Mouse (Mus musculus): ENCODE measurements around the gene Fcgr3. TPM values are rescaled to one million over a fixed set of nuclear protein-coding genes. Genes with fewer than 3 reads are reported as not detected.

Gene Fcgr3
- total RNA-seq, 2 experiments from 2014 or later: 4.2 to 4.6 TPM

DNA sequence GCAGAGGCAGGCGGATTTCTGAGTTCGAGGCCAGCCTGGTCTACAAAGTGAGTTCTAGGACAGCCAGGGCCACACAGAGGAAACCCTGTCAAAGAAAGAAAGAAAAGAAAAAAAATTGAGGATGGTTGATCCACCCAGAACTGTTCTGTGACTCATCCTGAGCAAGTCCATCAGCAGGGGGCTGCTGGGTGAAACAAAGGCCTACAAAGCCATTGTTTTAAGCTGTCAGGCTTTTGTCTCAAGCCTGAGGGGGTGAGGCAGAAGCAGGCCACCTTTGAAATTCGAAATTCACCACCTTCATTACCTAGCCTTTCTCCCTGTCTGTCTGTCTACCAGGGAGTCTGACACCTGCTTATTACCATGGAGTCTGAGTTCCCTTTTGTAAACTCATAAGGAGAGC, 18.2 kb downstream of the Fcgr3 start:
- no peak for DNase-seq

DNA sequence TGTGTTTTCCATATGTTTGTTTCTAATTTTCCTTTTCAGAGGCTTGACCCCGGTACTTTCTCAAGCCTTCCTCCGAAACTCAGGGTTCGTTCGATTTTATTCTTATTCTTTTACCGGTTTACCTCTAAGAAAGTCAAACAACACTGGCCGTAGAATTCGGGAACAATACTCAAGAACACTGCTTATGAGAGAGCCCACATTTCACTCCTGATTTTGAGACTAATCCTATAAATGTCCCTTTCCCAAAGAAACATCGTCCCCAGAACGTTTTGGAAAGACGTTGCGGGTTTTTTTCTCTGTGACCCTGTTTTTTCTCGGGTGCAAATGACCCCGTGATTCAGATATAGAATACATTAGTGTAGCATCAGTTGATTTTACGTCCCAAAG, 19.7 kb downstream of the Fcgr3 start:
- no peak for DNase-seq

DNA sequence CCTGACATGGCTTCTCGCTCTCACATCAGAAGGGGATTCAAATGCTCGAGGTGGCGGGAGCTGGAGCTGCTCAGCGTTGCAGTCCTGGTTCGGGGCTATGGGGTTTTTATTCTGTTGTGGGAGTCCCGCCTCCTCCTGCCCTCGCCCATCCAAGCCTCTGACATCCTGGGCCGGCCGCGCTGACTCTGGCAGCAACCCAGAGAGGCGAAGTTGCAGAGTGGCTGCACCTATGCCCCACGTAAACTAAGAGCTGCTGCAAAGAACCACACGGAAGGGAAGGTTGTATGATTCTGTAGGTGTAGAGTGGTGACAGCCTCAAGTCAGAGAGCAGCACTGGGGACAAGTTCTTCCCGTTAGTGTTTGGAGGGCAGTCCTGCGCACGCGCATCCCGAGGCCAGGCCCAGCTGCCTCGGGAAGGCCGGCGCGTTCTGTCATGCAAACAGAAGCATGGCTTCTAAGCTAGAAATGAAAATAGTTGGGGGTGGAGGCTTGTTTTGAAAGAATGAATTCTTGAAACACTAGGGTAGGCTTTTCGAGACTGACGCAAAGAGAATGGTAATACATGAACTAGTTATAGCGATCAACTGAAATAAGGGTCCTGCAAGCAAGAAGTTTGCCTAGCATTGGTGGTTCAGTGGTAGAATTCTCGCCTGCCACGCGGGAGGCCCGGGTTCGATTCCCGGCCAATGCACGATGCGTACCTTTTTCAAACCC, 20.2 kb downstream of the Fcgr3 start:
- DNase-seq: peak; percentile 90

DNA sequence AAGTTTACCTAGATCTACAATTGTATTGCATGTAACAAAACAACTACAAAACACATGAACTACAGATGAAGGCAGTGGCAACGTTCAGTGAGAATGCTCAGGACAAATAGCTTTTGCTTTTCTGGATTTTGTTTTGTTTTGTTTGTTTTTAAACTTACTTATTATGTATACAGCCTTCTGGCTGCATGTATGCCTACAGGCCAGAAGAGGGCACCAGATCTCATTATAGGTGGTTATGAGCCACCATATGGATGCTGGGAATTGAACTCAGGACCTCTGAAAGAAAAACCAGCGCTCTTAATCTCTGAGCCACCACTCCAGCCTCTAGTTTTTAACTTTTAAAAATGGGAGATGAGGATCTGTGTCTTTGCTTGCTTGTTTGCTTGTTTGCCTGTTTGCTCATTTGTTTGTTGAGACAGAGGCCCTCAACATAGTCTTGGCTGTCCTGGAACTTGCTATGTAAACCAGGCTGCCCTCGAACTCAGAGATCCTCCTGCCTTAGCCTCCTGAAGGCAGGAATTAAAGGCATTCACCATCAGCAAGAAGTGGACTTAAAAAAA, 21.1 kb downstream of the Fcgr3 start:
- DNase-seq: no peak

DNA sequence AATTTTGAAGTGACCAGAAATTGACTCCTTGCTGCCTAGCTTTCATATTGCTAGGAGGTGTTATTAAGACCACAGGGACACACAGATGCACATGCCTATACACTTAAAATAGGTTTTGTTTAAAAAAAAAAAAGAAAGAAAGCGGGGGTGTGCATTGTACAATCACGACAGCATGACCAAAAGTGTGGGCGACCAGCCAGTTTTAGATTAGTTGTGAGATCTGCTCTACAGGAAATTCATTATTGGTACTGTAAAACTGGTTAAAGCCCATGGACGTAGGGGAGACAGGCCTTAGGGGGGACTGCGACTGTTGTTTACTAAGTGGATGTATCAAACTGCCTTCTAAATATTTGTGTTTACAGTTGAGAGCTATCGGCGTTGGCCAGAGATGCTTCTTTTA, 24.9 kb downstream of the Fcgr3 start:
- DNase-seq: no peak

DNA sequence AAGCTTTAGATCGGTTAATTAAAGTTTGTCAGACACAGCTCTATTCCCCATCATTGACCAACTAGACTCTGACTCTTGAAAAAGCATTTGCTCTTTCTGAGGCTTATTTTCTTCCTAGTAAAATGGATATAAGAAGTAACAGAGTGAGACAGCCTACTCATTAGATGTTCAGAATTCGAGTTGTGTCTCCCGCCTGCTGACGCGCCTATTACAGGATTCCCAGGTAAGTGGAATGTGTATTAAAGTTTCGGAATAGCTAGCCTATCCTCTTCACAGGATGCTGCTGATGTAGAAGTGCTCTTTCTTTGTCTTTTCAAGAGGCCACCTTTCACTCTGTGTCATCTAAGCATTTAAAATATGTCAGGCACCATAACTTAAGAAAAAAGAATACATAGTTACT, 25.6 kb downstream of the Fcgr3 start:
- DNase-seq: no peak

DNA sequence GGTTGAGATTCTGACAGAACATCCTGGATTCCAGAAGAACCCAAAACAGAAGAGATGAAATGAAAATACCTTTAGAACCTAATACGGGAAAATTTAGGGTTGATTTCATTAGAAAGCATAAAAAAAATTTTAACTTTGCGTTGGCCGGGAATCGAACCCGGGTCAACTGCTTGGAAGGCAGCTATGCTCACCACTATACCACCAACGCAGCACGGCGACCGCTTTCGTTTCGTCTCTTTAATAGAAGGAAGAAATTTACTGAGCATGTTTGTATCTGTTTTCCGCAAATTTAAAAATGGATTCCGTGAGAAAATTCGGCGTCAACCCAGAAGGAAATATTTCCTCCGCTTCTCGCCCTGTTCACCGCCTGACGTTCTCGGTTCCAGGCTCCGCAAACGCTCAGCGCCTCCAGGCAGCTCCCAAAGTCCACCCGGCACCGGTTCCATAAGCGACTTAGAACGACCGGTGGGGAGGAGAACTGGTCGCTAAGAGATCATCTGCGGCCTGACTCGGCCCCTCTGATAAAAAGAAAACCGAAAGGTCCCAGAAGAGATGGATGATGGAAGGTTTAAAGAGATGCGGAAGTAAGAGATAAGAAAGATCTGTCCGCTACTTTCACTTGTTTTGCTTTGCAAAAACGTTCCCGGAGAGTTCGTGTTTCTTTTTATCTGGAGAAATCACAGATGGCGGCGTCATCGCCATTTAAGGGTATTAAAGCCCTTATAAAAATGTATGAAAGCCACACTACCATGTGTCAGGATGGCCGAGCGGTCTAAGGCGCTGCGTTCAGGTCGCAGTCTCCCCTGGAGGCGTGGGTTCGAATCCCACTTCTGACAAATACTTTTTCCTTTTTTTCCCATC, 26.6 kb downstream of the Fcgr3 start:
- peak; percentile 89 for DNase-seq

DNA sequence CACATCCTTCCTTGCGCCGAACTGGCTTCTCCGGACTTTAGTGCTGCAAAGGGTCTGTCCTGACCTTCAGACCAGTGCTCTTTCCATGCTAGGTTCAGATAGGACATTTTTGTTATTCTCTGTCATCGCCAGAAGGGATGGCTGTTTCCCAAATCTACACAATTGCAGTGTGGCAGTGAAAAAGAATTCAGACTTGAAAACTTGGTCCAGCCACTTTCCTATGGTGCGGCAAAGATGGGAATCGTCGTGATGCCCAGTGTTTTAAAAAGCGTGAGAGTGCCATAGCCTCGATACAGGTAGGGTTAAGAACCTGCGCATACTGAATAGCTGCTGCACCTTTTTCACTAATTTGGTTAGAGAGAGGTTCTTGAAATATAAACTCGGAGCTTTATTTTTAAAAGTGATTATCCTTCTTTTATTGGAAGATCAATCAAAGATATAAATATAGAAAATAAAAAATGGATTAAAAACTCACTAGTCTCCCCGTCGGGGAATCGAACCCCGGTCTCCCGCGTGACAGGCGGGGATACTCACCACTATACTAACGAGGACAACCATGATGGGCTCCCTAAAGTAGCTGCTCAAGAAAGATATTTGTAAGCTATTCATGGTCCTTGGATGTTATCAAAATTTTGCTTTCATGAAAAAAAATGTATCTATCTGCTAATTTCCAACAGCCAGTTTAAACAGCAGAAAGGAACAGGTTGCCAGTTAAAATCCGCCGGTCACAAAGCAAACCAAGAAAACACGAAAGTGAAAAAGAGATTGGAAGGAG, 28.0 kb downstream of the Fcgr3 start:
- DNase-seq: peak; percentile 74

DNA sequence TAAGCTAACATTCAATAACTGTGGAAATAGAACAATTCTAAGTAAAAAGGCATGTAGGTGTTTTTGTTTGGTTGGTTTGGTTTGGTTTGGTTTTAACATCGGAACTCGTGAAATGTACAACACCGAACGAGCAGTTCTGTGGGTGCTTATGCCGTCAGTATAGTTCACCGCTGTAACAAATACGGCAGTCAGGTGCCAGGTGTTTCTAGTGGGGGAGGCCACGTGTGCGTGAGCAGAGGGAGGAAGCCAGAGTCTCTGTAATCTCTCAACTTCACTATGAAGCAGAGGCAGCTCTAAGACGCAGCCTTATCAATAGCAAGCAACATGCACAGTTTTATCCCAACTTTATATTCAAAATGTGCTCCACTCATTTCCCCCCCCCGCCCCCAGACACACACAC, 29.1 kb downstream of the Fcgr3 start:
- DNase-seq: no peak

DNA sequence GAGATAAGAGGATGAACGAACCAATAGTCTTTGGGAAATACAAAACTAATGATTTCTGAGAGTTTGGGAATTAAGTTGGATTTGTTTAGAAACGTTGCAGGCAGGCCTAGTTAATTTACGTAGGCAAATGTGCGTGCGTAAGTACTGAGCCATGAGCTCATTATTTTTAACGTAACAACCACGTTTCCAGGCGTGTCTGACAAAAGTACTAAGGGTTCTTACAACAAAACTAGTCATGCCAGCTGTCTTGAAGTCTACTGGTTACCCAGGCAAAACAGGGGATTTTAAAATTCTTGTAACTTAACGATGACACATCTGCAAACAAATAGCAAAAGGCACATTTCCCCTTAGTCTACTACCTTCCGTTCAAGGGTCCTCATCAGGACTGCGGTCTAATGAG, 30.5 kb downstream of the Fcgr3 start:
- DNase-seq: no peak

DNA sequence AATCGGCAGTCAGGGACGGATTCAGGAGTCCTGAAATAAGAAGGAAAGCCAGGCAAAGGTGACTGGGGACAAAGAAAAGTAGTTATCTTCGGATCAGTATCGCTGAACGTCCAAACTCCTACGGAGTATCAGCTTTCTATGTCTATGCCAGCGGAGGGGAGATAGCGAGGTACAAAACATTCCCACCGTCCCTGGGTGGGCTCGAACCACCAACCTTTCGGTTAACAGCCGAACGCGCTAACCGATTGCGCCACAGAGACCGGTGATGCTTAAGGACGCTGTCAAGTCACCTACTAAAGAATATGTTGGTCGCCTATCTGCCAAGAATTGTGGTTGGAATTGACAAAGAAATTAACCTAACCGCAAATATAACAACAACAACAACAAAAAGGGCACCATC, 31.0 kb downstream of the Fcgr3 start:
- peak; percentile 86 for DNase-seq

DNA sequence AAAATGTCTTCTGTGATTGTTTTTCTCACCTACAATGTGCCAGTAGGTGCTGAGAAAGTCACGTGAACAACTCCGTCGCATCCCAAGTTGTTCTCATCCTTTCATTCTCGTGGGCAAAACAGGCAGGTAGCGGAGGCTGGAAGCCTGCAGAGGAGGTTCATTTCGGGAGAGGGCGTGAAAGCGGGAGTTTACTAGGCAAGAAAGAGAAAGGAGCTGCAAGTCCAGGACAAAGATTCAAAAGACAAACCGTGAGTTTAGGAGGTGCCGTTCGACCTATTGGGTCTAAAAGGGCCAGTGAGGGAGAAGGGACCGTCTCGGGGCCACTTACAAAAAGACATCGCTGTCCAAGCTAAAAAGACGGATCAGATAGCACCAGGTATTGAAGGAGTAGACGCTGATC, 31.5 kb downstream of the Fcgr3 start:
- peak; percentile 14 for DNase-seq

DNA sequence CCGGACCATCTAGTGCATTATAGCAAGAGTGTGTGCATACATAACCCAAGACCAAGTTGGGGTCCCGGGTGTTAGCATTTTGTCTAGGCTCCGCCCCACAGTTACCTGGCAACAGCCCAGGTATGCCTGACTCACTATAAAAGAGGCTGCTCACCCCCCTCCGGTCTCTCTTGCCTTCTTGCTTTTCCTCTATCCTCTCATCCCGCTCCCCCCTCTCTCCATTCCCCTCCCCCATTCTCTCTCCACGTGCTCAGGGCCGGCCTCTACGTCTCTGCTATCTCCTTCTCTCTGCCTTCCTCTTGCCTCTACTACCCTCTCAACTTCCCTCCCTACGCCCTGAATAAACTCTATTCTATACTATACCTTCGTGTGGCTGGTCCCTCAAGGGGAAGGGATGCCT, 32.0 kb downstream of the Fcgr3 start:
- DNase-seq: no peak

DNA sequence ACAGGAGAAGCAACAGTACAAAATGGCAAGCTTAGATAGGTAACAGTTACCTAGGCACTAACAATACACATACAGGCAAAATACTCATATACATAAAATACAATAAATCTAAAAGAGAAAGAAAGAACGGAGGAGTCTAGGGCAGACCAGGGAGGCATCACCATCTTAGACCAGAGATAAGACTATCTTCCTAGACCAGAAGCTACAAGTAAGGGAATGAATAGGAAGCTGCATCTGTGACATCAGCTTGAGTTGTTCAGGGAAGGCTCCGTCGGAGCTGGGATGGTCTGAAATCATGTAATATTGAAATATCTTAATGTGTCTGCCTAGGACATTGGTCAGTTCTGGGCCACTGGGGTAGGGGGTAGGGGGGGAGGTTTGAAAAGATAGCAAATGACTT, 33.0 kb downstream of the Fcgr3 start:
- DNase-seq: no peak

DNA sequence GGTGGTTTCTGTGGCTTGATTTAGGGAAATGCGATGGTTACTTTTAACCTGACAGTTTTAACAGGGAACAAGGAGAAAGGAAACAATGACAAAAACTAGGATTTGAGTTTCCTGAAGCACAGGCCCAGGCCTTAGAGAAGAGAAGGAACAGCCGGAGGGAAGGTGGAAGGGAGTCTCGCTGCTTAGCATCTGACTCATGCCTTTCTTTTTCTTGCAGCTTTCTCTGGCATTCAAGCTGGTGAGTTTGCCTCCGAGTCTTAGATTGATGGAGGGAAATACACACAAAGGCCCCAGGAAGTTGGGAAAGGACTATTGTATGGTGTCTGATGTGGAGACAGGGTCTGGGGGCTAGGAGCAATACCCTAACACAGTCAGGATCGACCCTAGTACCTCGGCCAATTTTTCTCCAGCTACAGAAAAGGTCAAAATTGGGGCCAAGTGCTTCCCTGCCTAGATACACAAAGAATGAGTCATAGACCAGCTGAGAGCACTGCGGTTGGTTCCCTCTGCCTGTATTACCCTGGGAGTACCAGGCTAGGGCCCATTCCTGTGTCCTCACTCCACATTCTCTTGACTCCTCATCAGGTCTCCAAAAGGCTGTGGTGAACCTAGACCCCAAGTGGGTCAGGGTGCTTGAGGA, 45.3 kb downstream of the Fcgr3 start:
- DNase-seq: no peak

DNA sequence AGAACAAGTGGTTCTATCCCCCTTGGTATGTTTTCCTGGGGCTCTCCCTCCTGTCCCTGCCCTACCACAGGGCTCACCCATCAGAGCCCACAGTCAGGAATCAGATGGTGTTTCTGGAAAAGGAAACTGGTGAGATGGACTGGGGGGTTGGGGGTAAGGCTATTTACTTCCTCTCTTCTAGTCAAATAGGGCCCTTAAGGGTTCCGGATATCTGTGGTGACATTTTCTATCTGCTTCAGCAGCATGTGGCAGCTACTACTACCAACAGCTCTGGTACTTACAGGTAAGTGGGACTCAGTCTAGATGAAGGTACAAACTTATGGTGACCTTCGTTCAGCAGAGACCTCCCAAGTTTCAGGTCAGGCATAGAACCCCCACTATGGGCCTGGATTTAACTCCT, 46.0 kb downstream of the Fcgr3 start, which contains the start of gene Fcgr4:
TSS of gene Fcgr4 (plus strand) at position 184 of the 400 bp plus-strand sequence.
- no peak for DNase-seq

DNA sequence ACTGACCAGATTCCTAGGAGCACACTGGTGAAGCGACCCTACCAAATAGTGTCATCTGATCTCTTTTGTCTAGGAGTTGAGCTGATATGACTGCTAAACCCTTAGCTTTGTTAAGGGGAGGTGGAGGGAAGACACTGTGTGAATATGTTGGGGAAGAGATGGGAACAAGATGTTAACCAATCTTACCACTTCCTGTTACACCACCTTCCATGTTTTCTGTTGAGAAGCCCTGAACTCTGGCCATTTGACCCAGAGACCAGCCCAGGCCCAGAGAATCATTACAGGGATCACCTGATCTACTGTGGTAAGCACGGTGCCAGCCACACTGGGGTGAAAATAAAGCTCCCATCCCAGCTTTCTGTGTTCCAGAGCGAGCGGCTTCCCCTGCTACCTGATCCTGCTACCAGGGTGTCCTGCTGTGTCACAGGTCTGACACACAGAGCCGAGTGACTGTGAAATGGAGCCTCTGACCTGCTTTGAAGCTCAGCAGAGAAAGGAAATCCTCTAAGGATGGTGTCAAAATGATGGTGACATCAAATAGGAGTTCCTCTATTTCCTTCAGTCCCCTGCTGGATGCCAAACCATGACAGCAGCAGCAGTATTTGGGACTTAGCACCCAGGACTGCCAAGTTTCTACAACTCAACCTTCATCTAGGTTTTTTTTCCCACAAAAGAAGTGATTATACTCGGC, 47.1 kb downstream of the Fcgr3 start:
- no peak for DNase-seq

DNA sequence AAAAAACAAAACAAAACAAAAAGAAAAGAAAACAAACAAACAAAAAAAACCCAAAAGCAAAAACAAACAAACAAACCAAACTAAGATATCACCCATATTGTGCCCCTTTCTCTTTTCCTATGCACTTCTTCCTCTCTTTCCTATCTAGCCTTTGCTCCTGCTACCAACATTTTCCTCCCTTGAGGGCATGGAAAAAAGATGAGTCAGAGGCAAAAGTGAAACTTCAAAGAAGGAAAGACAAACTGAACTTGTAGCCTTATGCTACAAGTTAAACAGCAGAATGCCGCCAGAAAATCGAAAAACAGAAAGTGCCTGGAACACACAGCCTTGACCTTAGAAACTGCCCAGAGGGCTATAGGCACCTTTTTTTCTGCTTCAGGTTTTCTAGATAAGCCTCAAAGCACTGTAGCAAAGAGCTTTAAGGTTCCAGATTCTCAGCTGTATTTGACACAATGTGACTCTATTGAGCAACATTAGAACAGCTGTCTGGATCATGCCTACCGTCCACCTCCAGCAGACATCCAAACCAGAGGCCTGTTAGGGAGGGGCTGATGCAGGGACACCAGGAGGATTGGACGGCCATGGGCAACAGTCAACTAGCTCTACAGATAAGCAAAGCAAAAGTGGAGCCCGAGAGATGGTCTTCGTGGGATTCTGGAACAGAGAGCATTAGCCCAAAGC, 47.9 kb downstream of the Fcgr3 start:
- DNase-seq: no peak

DNA sequence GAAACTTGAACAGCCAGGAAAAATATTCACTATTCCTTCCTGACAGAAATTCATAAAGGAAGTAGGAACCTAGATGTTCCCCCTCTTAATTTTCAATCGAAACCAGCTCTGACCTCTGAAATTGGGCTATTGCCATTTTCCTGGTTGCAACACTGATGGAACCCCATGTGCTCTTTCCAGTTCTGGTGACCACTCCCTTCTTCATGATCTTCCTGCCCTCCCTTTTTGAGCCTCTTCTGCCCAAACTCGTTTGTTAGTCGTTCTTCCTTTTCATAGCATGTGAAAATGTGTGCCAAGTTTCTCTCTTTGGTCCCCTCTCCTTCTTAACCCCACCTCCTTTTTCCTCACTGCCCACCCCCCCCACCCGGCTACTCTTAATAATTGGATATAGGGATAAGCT, 53.0 kb downstream of the Fcgr3 start:
- no peak for DNase-seq

DNA sequence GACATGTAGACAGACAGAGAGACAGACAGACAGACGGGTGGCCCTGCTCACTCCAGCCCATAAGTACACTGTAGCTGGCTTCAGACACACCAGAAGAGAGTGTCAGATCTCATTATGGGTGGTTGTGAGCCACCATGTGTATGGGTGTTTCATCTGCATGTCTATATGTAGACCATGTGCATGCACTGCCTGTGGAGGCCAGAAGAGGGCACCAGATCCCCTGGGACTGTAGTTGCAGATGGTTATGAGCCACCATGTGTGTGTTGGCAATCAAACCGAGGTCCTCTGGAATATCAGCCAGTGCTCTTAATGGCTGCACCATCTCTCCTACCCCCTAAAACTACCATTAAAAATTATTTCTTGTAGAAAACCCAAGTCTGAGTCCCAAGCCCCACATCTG, 57.8 kb downstream of the Fcgr3 start:
- DNase-seq: peak; percentile 11

DNA sequence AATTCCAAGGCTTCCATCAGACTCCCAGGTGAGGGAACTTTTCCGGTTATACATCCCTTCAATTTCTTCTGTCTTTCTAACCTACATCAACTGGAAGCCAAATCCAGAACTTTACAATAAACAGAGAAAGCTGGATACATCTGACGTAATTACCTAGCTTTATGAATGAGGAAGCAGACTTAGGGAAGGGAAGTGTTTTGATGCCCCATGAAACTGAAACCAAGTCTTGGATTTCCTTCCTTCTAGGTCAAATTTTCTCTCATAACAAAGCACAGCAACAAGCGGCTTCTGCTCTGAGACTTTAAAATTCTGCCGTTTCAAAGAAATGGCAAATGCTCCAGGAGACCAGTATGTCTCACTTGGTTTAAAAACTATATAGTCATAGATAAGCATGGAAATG, 58.4 kb downstream of the Fcgr3 start:
- no peak for DNase-seq

Data from heart, postnatal 4 days (tissue).